Mouse (Mus musculus): Measurements from ENCODE around the gene Fuca1. TPM values are rescaled to one million over a fixed set of nuclear protein-coding genes. Genes with fewer than 3 reads are reported as not detected.

The Fuca1 gene
- polyA plus RNA-seq, 1 experiment from 2014 or later: 48.1 TPM

DNA sequence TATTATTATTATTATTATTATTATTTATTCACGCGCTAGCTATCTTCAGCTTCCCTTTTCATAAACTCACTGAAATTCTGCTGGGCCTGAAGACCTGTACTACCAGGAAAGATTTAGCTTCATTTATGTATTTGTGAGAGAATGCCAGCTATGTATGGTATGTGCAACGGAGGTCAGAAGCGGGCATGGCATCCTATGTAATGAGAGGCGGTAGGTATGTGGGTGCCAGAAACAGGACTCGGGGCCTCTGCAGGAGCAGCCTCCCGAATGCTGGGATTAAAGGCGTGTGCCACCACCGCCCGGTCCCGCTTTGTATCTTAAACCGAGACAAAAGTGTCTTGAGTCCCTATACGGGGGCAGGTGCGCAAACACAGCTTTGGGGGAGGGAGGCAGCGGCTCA lies 42.4 kb downstream of the Fuca1 start:
- 6% methylated on average over 15 of the region's 15 CpGs for WGBS
- H3K36me3 ChIP-seq (ENCODE audit: control insufficient read depth, insufficient read depth, low read length): peaks cover 4% of the 10 kb centered on the region; the same call in 1 of the 2 replicates
- no peaks in the 10 kb centered on the region; the same call in 1 of the 2 replicates for H3K27me3 ChIP-seq (ENCODE audit: control insufficient read depth, insufficient read depth, low read length)

DNA sequence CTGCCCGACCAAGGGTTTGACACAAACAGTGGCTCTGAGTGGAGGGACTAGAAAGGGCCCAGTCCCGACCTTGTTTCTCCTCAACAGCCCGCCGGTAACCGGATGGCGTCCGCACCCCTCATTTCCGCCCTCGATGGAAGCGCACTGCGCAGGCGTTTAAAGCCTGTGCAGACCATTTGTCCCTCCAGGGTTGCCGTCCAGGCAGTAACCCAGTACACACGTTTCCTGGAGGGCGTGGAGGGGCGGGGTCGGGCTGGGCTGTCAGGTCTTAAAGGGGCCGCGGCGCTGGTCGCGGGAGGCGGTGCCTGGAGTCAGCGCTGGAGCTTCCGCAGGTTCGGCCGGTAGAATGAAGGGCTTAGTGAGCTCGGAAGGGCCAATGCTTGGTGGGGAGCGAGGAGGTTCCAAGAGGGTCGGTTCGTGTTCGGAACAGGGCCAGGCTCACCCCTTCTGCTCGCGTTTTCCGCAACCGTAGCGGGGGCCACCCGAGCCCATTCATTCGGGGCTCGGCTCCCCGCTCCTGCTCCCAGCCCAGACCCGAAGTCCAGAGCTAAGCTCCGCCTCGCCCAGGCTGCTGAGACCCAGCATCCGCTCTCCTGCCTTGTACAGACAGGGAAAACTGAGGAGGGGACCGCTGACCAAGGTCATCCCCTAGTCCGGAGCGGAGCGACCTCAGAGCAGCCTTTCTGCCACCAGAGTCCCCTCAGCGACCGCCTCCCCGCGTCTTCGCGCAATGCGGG lies 43.1 kb downstream of the Fuca1 start, which contains the start of gene Gale:
Gene Gale (plus strand): TSS at position 271 of the 737 bp plus-strand sequence.
- DNase-seq (ENCODE audit: low spot score, missing footprints) (peak; percentile 99), ATAC-seq (ENCODE audit: low FRiP score) (peak; percentile 92)
- H3K4me3 ChIP-seq (ENCODE audit: low read depth, low read length): peak within 1 kb of the TSS; percentile 72
- no peaks in the 10 kb centered on the region; the same call in 1 of the 2 replicates for H3K27me3 ChIP-seq (ENCODE audit: control insufficient read depth, insufficient read depth, low read length)
- H3K4me2 ChIP-seq: peak within 1 kb of the TSS; percentile 89
- under 1% methylated on average over 55 of the region's 56 CpGs for WGBS
- H3K9me3 ChIP-seq (ENCODE audit: control insufficient read depth, low read length): no peaks in the 10 kb centered on the region
- H3K27ac ChIP-seq (ENCODE audit: low read depth, low read length): peak within 1 kb of the TSS; percentile 68
- H3K4me1 ChIP-seq (ENCODE audit: control insufficient read depth, insufficient read depth, low read length): peaks cover 9% of the 10 kb centered on the region
- H3K36me3 ChIP-seq (ENCODE audit: control insufficient read depth, insufficient read depth, low read length): peaks cover 8% of the 10 kb centered on the region; the same call in 1 of the 2 replicates
- peak within 1 kb of the TSS; percentile 78 for H3K9ac ChIP-seq (ENCODE audit: low read length)

More for the DNA sequence above, 42.4 kb downstream of the Fuca1 start:
- ATAC-seq (ENCODE audit: low FRiP score) (0 out of 2 replicates have a peak, but pooled peaks have one; percentile 6), DNase-seq (ENCODE audit: low spot score, missing footprints) (no peak)
- Histone ChIP-seq H3K9me3 (ENCODE audit: control insufficient read depth, low read length) (no peaks in the 10 kb centered on the region), H3K4me3 (ENCODE audit: low read depth, low read length) (peak overlapping the region; percentile 72), H3K4me2 (peak overlapping the region; percentile 89), H3K9ac (ENCODE audit: low read length) (peak overlapping the region; percentile 78), H3K4me1 (ENCODE audit: control insufficient read depth, insufficient read depth, low read length) (peaks cover 9% of the 10 kb centered on the region), H3K27ac (ENCODE audit: low read depth, low read length) (peak overlapping the region; percentile 68)

DNA sequence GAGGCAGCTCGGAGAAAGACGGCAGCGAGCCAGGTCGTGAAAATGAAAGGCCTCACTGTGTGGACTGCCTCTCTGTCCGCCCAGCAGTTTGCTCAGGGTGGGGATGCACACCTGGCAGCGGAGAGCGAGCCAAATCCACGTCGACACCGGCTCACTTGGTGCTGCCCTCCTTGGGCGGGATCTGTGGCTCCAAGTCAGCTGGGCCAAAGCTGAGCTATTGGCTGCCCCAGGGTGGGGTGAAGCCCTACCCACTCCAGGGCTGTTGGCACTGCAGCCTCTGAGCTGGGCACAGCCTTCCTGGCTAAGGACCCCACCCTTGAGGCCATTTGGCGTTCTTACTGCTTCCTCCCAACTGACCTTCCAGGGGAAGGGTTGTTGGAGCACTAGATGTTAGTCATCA lies 43.9 kb downstream of the Fuca1 start:
- H3K4me1 ChIP-seq (ENCODE audit: control insufficient read depth, insufficient read depth, low read length): peaks cover 9% of the 10 kb centered on the region
- peak overlapping the region; percentile 72 for H3K9ac ChIP-seq (ENCODE audit: low read length)
- H3K4me2 ChIP-seq: peak overlapping the region; percentile 89
- ATAC-seq (ENCODE audit: low FRiP score): no peak
- H3K9me3 ChIP-seq (ENCODE audit: control insufficient read depth, low read length): no peaks in the 10 kb centered on the region
- WGBS: 3% methylated on average over 12 of the region's 12 CpGs
- no peak for DNase-seq (ENCODE audit: low spot score, missing footprints)
- no peak overlapping the region for H3K27ac ChIP-seq (ENCODE audit: low read depth, low read length)
- H3K4me3 ChIP-seq (ENCODE audit: low read depth, low read length): peak overlapping the region; percentile 72
- no peaks in the 10 kb centered on the region; the same call in 1 of the 2 replicates for H3K27me3 ChIP-seq (ENCODE audit: control insufficient read depth, insufficient read depth, low read length)
- H3K36me3 ChIP-seq (ENCODE audit: control insufficient read depth, insufficient read depth, low read length): peaks cover 16% of the 10 kb centered on the region

- Histone ChIP-seq H3K4me1 (ENCODE audit: control insufficient read depth, insufficient read depth, low read length) (peaks cover 9% of the 10 kb centered on the region), H3K27me3 (ENCODE audit: control insufficient read depth, insufficient read depth, low read length) (no peaks in the 10 kb centered on the region; the same call in 1 of the 2 replicates), H3K27ac (ENCODE audit: low read depth, low read length) (no peak overlapping the region), H3K9me3 (ENCODE audit: control insufficient read depth, low read length) (no peaks in the 10 kb centered on the region), H3K4me3 (ENCODE audit: low read depth, low read length) (no peak overlapping the region), H3K4me2 (no peak overlapping the region), H3K9ac (ENCODE audit: low read length) (no peak overlapping the region), H3K36me3 (ENCODE audit: control insufficient read depth, insufficient read depth, low read length) (peaks cover 23% of the 10 kb centered on the region)
- 84% methylated on average over 9 of the region's 9 CpGs for whole genome bisulfite sequencing
- ATAC-seq (ENCODE audit: low FRiP score) (no peak), DNase-seq (ENCODE audit: low spot score, missing footprints) (no peak)
Observed at GRCm38 (mm10) chr4:135965113-135965512, 44.6 kb downstream of the Fuca1 start.

DNA sequence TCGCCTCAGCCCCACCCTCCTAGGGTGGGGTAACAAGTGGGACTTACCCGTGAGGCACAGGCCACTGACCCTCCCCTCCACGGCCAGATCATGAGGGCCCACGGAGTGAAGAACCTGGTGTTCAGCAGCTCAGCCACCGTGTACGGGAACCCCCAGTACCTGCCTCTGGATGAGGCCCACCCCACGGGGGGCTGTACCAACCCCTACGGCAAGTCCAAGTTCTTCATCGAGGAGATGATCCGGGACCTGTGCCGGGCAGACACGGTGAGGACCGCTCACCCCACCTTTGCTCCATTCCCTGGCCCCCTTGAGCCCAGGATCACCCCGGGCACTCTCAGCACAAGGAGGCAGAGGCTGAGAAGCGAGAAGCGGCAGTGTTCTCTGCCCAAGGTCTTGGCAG lies 45.7 kb downstream of the Fuca1 start:
- H3K9ac ChIP-seq (ENCODE audit: low read length): no peak overlapping the region
- H3K36me3 ChIP-seq (ENCODE audit: control insufficient read depth, insufficient read depth, low read length): peaks cover 23% of the 10 kb centered on the region
- 93% methylated on average over 16 of the region's 16 CpGs for WGBS
- H3K4me3 ChIP-seq (ENCODE audit: low read depth, low read length): no peak overlapping the region
- DNase-seq (ENCODE audit: low spot score, missing footprints): no peak
- no peak overlapping the region for H3K27ac ChIP-seq (ENCODE audit: low read depth, low read length)
- peaks cover 10% of the 10 kb centered on the region for H3K4me1 ChIP-seq (ENCODE audit: control insufficient read depth, insufficient read depth, low read length)
- ATAC-seq (ENCODE audit: low FRiP score): no peak
- no peaks in the 10 kb centered on the region for H3K9me3 ChIP-seq (ENCODE audit: control insufficient read depth, low read length)
- H3K4me2 ChIP-seq: no peak overlapping the region
- no peaks in the 10 kb centered on the region; the same call in 1 of the 2 replicates for H3K27me3 ChIP-seq (ENCODE audit: control insufficient read depth, insufficient read depth, low read length)

- H3K9ac ChIP-seq (ENCODE audit: low read length): no peak overlapping the region
- no peaks in the 10 kb centered on the region; the same call in 1 of the 2 replicates for H3K27me3 ChIP-seq (ENCODE audit: control insufficient read depth, insufficient read depth, low read length)
- H3K36me3 ChIP-seq (ENCODE audit: control insufficient read depth, insufficient read depth, low read length): peaks cover 23% of the 10 kb centered on the region
- 90% methylated on average over 18 of the region's 18 CpGs for WGBS
- no peak for DNase-seq (ENCODE audit: low spot score, missing footprints)
- H3K9me3 ChIP-seq (ENCODE audit: control insufficient read depth, low read length): no peaks in the 10 kb centered on the region
- H3K4me1 ChIP-seq (ENCODE audit: control insufficient read depth, insufficient read depth, low read length): peaks cover 17% of the 10 kb centered on the region
- no peak overlapping the region for H3K4me2 ChIP-seq
- no peak overlapping the region for H3K27ac ChIP-seq (ENCODE audit: low read depth, low read length)
- H3K4me3 ChIP-seq (ENCODE audit: low read depth, low read length): no peak overlapping the region
- no peak for ATAC-seq (ENCODE audit: low FRiP score)
Observed at GRCm38 (mm10) chr4:135967086-135967760, 46.7 kb downstream of the Fuca1 start.

GRCm38 (mm10) chr4:135968271-135968869 lies 47.8 kb downstream of the Fuca1 start:
- peaks cover 23% of the 10 kb centered on the region for H3K36me3 ChIP-seq (ENCODE audit: control insufficient read depth, insufficient read depth, low read length)
- no peak overlapping the region for H3K9ac ChIP-seq (ENCODE audit: low read length)
- ATAC-seq (ENCODE audit: low FRiP score) (no peak), DNase-seq (ENCODE audit: low spot score, missing footprints) (no peak)
- H3K4me2 ChIP-seq: no peak overlapping the region
- H3K4me3 ChIP-seq (ENCODE audit: low read depth, low read length): no peak overlapping the region
- no peak overlapping the region for H3K27ac ChIP-seq (ENCODE audit: low read depth, low read length)
- no peaks in the 10 kb centered on the region; the same call in 1 of the 2 replicates for H3K27me3 ChIP-seq (ENCODE audit: control insufficient read depth, insufficient read depth, low read length)
- WGBS: 81% methylated on average over 18 of the region's 19 CpGs
- H3K9me3 ChIP-seq (ENCODE audit: control insufficient read depth, low read length): no peaks in the 10 kb centered on the region
- peaks cover 22% of the 10 kb centered on the region for H3K4me1 ChIP-seq (ENCODE audit: control insufficient read depth, insufficient read depth, low read length)

DNA sequence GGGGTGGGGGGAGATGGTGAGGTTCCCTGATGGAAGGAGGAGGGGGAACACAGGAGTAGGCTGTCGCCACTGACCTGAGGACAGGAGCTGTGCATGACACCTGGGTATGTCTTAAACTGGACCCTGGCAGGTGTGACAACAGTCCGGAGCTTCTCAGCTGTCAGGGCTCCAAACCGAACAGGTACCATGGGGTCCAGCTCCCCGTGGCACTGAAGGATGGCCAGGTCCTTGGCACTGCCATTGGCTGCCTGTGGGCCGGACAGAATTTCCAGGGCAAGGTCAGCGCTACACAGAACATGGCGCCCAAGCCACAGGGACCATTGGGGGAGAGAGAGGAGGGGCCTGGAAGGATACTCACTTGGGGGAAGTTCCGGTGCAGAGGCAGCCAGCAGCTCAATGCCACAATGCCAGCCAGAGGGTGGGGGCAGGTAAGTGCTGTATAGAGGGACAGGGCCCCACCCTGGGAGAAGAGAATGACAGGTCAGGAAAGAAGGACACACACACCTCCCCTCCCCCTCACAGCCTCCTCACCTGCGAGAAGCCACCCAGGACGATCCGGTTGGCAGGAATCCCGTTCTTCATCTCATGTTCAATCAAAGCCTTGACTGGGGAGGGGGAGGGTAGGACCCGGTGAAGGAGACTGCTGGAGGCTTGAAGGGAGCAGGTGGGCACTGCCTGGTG lies 48.7 kb downstream of the Fuca1 start:
- ATAC-seq (ENCODE audit: low FRiP score) (no peak), DNase-seq (ENCODE audit: low spot score, missing footprints) (no peak)
- 91% methylated on average over 13 of the region's 13 CpGs for WGBS
- Histone ChIP-seq H3K9me3 (ENCODE audit: control insufficient read depth, low read length) (no peaks in the 10 kb centered on the region), H3K36me3 (ENCODE audit: control insufficient read depth, insufficient read depth, low read length) (peaks cover 23% of the 10 kb centered on the region), H3K27ac (ENCODE audit: low read depth, low read length) (no peak overlapping the region), H3K4me1 (ENCODE audit: control insufficient read depth, insufficient read depth, low read length) (peaks cover 19% of the 10 kb centered on the region), H3K4me2 (no peak overlapping the region), H3K9ac (ENCODE audit: low read length) (no peak overlapping the region), H3K27me3 (ENCODE audit: control insufficient read depth, insufficient read depth, low read length) (no peaks in the 10 kb centered on the region; the same call in 1 of the 2 replicates), H3K4me3 (ENCODE audit: low read depth, low read length) (no peak overlapping the region)
